Mouse (Mus musculus) midbrain, embryonic 14.5 days (tissue): Measurements from ENCODE around the gene Fli1. TPM values are rescaled to one million over a fixed set of nuclear protein-coding genes. Genes with fewer than 3 reads are reported as not detected.

Experiments used
- ATAC-seq: fragments of 200-750 bp; cut with Nextera tagmentation; 2 replicates; pipeline ENCODE4 v1.8.0; 2017; ENCODE audit warnings: moderate number of reproducible peaks, moderate library complexity; ENCODE audit not compliant: low FRiP score, low TSS enrichment
- DNase-seq: peaks from one replicate; pipeline ENCODE4 v3.0.0-alpha.2; 2015
- H3K27ac ChIP-seq: fragments of 300-500 bp; sonication (generic); replicated peaks from 2 replicates; pipeline ENCODE4 v1.5.1; 2014; ENCODE audit warnings: mild to moderate bottlenecking, low read depth, low read length, moderate library complexity
- H3K27me3 ChIP-seq: fragments of 300-500 bp; sonication (generic); 2 replicates; pipeline ENCODE4 v1.6.1; 2014; ENCODE audit warnings: low read length, control low read depth, mixed read lengths; ENCODE audit not compliant: control insufficient read depth, insufficient read depth
- H3K36me3 ChIP-seq: fragments of 300-500 bp; sonication (generic); 2 replicates; pipeline ENCODE4 v1.6.1; 2014; ENCODE audit warnings: low read length, control low read depth; ENCODE audit not compliant: control insufficient read depth, insufficient read depth
- H3K4me1 ChIP-seq: fragments of 300-500 bp; sonication (generic); 2 replicates; pipeline ENCODE4 v1.6.1; 2014; ENCODE audit warnings: mild to moderate bottlenecking, antibody characterized with exemption, low read length, control low read depth; ENCODE audit not compliant: control insufficient read depth, insufficient read depth
- H3K4me2 ChIP-seq: fragments of 300-500 bp; sonication (generic); 2 replicates; pipeline ENCODE4 v1.6.1; 2014; ENCODE audit warnings: mild to moderate bottlenecking, low read length, moderate library complexity
- H3K4me3 ChIP-seq: fragments of 300-500 bp; sonication (generic); replicated peaks from 2 replicates; pipeline ENCODE4 v1.5.1; 2014; ENCODE audit warnings: low read depth, low read length
- H3K9ac ChIP-seq: fragments of 300-500 bp; sonication (generic); replicated peaks from 2 replicates; pipeline ENCODE4 v1.6.1; 2014; ENCODE audit warnings: mild to moderate bottlenecking, low read length, moderate library complexity
- H3K9me3 ChIP-seq: fragments of 300-500 bp; sonication (generic); 2 replicates; pipeline ENCODE4 v1.6.1; 2016; ENCODE audit warnings: low read length, control low read depth, mixed read lengths; ENCODE audit not compliant: control insufficient read depth
- WGBS: fragments of 180-500 bp; shearing (Covaris S2); extraction: QIAGEN DNeasy Blood & Tissue Kit; methylation state at CpG from one replicate; pipeline ENCODE4 v1.1.7; 2014; 5-methylcytosine and 5-hydroxymethylcytosine counted together
- polyA plus RNA-seq: library from polyadenylated mRNA; unstranded; fragments of >200 nt; fragmentation: Nextera tagmentation; extraction: Ambion mirVana; gene quantifications from 2 replicates; pipeline ENCODE4 v1.2.1, GENCODE M21; 2014

Fli1 gene
- polyA plus RNA-seq, 1 experiment from 2014 or later: 7.9 TPM

DNA sequence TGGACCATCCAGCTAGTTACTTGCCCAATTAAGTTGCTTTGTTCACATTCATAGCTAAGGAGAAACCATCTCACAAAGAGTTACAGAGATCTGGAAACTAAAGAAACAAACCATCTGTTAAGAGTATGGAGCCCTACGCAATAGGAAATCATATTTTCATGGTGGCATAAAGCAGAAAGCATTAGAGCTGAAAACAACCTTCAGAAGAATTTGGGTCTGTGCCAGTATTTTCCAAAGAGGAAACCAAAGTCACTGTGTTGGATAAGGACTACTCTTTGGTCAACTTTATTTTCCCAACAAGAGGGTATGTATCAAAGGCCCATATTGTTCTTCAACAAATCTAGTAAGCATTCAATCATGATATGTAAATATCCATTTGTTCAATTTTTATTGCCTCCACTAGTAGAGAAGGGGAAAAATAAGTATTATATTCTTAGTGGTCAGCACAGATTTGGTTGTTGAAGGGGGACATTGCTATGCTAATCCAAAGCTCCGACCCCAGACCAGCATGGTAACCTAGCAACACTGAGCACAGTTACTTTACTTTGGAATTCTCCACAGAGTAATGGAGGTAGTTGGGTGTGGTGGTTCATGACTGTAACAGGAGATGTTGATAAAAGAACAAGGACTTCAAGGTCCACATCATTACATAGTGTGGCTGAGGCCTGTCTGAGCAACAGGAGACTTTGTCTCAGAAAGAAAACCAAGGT lies 20.0 kb downstream of the Fli1 start:
- Histone ChIP-seq H3K4me3 (no peak overlapping the region), H3K9ac (no peak overlapping the region), H3K27ac (no peak overlapping the region), H3K4me1 (no peaks in the 10 kb centered on the region), H3K9me3 (no peaks in the 10 kb centered on the region), H3K4me2 (no peak overlapping the region), H3K27me3 (no peaks in the 10 kb centered on the region), H3K36me3 (no peaks in the 10 kb centered on the region)
- ATAC-seq (no peak), DNase-seq (no peak)
- WGBS: 56% methylated on average over 2 of the region's 2 CpGs

DNA sequence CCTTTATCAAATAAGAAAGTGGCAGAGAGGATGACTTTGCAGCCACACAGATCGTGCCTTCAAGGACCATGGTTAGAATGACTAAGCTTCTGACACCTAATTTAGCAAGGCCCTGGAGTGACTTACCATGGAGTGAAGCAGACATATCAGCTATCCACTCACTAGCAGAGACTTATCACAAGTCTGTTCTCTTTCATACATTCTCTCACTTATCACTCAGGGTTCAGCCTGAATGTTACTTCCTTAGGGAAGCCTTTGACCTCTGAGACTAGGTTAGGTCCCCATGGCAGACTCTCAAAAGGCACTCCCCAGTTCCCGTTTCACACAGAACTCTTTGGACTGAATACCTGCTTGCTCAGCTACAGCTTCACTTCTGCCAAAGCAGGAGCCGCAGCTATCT lies 21.3 kb downstream of the Fli1 start:
- H3K27ac ChIP-seq: no peak overlapping the region
- H3K9ac ChIP-seq: no peak overlapping the region
- DNase-seq (no peak), ATAC-seq (no peak)
- 79% methylated on average over 3 of the region's 3 CpGs for WGBS
- H3K27me3 ChIP-seq: no peaks in the 10 kb centered on the region
- no peaks in the 10 kb centered on the region for H3K9me3 ChIP-seq
- no peaks in the 10 kb centered on the region for H3K36me3 ChIP-seq
- H3K4me3 ChIP-seq: no peak overlapping the region
- no peaks in the 10 kb centered on the region for H3K4me1 ChIP-seq
- no peak overlapping the region for H3K4me2 ChIP-seq

DNA sequence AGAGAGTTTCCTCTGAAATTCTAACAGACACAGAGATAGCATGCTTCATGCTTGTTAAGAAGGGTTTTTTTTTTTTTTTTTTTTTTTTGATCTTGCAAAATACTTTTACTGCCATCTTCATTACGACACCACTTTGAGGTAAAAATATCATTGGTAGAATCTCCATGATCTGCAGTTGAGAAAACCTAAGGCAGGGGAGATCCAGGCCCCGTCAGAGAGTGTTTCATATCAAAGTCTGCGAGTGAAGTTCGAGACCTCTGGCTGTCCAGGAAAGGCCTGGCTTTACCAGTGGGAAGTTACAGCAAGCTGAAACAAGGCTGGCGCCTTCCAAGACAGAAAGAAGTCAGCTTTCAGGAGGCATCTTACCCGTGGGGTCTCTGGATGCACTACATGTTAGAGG lies 21.8 kb downstream of the Fli1 start:
- no peak overlapping the region for H3K4me3 ChIP-seq
- H3K36me3 ChIP-seq: no peaks in the 10 kb centered on the region
- H3K27me3 ChIP-seq: no peaks in the 10 kb centered on the region
- no peak overlapping the region for H3K27ac ChIP-seq
- H3K9me3 ChIP-seq: no peaks in the 10 kb centered on the region
- H3K4me1 ChIP-seq: no peaks in the 10 kb centered on the region
- ATAC-seq: no peak
- WGBS: 89% methylated on average over 6 of the region's 6 CpGs
- DNase-seq: no peak
- H3K9ac ChIP-seq: no peak overlapping the region
- H3K4me2 ChIP-seq: no peak overlapping the region

DNA sequence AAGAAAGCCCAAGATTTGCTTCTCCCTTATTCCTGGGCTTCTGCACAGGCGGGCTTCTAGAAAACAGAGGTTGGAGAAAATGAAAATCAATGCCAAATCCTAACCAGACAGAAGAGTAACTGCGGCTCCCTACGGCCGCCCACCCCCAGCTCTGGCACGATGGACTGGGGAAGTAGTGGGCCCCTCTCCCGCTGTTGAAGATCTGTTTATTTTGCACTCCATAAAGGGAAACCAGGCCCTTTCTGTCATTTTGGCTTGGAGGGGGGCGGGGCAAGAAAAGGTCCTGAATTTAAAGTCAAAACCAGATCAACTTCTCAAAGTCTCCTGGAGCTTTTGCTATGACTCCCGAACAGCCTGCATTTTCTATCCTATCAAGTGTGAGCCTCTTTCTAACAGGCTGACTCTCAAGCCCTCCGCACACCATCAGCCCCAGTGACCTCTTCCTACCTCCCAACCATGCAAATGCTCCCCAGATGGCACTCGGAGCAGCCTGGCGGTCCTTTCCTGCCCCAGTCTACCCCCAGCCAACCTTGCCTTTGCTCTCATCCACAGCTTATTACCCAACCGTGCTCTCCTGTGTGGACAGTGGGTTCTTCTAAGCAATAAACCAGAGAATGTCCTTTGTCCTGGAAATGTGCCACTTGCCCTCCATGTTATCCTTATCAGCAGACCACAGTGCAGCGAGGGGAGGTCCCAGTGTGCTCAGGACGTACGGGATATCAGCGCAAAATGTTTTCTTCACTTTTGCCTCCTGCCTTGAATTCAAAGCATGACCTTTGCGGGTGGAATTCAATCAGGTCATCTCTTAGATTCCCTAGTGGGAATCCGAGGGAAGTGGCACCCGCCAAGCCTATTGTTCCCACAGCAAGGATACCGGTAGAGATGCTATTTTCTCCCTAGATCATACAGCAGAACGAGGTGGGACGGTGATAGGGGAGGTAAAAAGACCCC lies 23.3 kb downstream of the Fli1 start:
- WGBS: 74% methylated on average over 22 of the region's 22 CpGs
- ATAC-seq (no peak), DNase-seq (no peak)
- Histone ChIP-seq H3K9ac (no peak overlapping the region), H3K27me3 (no peaks in the 10 kb centered on the region), H3K36me3 (no peaks in the 10 kb centered on the region), H3K27ac (no peak overlapping the region), H3K9me3 (no peaks in the 10 kb centered on the region), H3K4me1 (peaks cover under 1% of the 10 kb centered on the region; the same call in 1 of the 2 replicates), H3K4me3 (no peak overlapping the region), H3K4me2 (no peak overlapping the region)

DNA sequence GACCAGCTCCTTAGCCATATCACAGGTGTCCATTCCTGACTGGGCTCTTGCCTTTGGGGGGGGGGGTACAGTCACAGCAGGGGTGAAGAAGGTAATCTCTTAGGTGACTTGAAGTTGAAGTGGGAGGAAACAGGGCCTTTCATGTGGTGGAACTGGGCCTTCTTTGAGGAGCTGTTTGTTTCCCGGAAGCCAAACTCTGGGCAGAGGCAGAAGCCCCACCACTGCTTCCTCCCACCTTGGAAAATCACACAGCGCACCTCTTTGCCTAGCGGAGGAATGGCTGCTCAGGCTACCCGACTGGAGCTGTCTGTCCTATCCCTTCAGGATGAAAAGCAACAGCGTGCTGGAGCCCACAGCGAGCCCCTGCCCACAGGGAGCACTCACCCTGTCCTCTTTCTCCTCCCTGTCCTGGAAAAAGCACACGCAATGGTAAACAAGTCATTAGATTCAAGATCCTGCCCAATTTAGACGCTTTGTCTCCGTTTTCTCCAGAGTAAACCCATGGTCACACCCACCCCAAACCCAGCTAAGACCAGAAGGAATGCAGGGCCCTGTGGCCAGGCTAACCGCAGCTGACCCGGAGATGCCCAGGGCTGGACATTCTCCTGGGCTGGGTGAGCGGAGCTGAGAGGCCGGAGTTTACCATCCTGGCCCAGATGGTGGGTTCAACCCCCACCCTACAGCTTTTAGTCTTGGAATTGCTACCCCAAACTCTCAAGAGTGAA lies 24.1 kb downstream of the Fli1 start:
- Histone ChIP-seq H3K4me1 (peaks cover 4% of the 10 kb centered on the region; the same call in 1 of the 2 replicates), H3K4me3 (no peak overlapping the region), H3K4me2 (no peak overlapping the region), H3K27me3 (no peaks in the 10 kb centered on the region), H3K36me3 (no peaks in the 10 kb centered on the region), H3K9ac (no peak overlapping the region), H3K27ac (no peak overlapping the region), H3K9me3 (no peaks in the 10 kb centered on the region)
- ATAC-seq (no peak), DNase-seq (no peak)
- WGBS: 76% methylated on average over 13 of the region's 13 CpGs

DNA sequence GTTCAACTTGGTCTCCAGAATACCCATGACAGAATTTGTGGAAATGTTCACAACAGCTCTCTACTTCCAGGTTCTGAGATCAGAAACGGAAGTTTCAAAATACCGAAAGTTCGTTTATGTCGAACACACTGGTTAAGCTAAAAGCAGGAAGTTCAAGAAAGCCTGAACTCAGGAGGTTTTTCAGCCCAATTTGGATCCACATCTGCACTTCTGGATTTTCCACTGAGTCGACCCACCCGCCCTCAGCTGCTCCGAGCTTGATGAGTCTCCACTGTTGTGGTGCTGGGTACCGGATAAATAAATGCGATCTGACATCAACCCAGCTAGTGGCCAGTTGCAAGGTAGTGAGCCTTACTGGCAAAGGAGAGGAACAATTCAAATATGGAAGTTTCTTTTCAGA lies 26.0 kb downstream of the Fli1 start:
- Histone ChIP-seq H3K27me3 (no peaks in the 10 kb centered on the region), H3K27ac (no peak overlapping the region), H3K4me3 (no peak overlapping the region), H3K9me3 (no peaks in the 10 kb centered on the region), H3K4me2 (no peak overlapping the region), H3K36me3 (no peaks in the 10 kb centered on the region), H3K9ac (no peak overlapping the region), H3K4me1 (peaks cover 4% of the 10 kb centered on the region; the same call in 1 of the 2 replicates)
- no peak for DNase-seq
- WGBS: 81% methylated on average over 9 of the region's 9 CpGs
- ATAC-seq: no peak

DNA sequence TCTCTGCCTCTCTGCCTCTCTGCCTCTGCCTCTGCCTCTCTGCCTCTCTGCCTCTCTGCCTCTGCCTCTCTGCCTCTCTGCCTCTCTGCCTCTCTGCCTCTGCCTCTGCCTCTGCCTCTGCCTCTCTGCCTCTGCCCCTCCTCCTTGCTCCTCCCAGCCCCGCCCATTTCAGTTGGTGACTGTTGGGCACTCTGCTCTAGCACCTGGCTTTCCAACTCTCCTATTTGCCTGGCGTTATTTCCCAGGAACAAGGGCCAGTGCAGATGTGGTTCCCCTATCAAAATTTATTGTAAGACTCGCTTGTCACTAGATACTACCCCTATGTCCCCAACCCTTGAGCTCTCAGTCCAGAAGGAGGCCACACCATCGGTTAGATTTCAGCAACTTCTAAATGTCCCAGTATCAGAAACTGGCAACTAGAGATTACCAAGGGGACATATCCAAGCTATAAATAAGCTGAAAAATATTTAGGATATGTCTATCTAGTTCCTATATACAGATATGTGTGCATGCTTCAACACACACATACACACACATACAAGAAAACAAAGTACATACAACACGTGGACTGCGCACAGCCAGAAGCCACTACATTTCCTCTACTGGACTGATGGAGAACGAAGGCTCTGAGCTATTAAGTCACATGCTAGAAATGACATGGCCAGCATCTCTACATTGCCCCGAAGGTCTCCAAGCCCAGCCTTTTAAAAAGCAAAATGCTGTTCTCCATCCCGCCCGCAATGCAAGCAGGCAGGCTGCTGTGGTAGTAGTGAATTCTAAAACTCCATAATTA lies 26.6 kb downstream of the Fli1 start:
- no peaks in the 10 kb centered on the region for H3K9me3 ChIP-seq
- H3K9ac ChIP-seq: no peak overlapping the region
- ATAC-seq (no peak), DNase-seq (no peak)
- H3K27me3 ChIP-seq: no peaks in the 10 kb centered on the region
- H3K4me2 ChIP-seq: no peak overlapping the region
- no peaks in the 10 kb centered on the region for H3K36me3 ChIP-seq
- no peak overlapping the region for H3K4me3 ChIP-seq
- 87% methylated on average over 10 of the region's 10 CpGs for WGBS
- H3K4me1 ChIP-seq: peaks cover 4% of the 10 kb centered on the region; the same call in 1 of the 2 replicates
- H3K27ac ChIP-seq: no peak overlapping the region
